Mouse (Mus musculus) thymus, adult 2 months (tissue): ENCODE measurements around the gene Aldh3a2.

Experiments
- CTCF ChIP-seq: fragments of 200-500 bp; IDR thresholded peaks from 2 replicates; pipeline ENCODE4 v1.5.1; 2012; ENCODE audit warnings: mild to moderate bottlenecking, control low read depth, low read length, moderate library complexity, borderline replicate concordance; ENCODE audit not compliant: control insufficient read depth, poor library complexity, insufficient read depth; ENCODE audit errors: extremely low read depth
- POLR2A ChIP-seq: fragments of 200-500 bp; IDR thresholded peaks from 2 replicates; pipeline ENCODE4 v1.6.1; 2012; ENCODE audit warnings: mild to moderate bottlenecking, low read length, control low read depth, moderate library complexity; ENCODE audit not compliant: control insufficient read depth, poor library complexity, insufficient read depth; ENCODE audit errors: extremely low read depth

DNA sequence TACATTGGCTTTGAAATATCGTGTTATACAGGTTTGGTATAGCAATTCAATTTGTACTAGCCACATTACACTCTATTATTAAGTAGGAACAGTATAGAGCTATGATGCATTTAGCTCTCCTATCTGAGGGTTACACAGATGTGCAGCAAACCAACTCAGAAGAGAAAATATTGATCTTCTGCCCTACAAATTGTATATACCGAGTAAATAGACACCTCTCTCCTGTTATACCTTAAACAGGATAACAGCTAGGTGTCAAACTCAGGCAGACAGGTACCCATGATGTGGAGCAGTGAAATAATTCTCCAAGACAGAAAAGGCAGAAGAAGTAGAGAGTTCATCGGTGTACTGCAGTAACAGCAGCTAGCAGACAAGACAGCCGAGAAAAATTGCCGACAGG, 91.5 kb downstream of the Aldh3a2 start:
- no peak for TF ChIP-seq CTCF
- TF ChIP-seq POLR2A = no peak
